Mouse (Mus musculus): Measurements from ENCODE around the gene Pcid2.

Gene Pcid2

DNA sequence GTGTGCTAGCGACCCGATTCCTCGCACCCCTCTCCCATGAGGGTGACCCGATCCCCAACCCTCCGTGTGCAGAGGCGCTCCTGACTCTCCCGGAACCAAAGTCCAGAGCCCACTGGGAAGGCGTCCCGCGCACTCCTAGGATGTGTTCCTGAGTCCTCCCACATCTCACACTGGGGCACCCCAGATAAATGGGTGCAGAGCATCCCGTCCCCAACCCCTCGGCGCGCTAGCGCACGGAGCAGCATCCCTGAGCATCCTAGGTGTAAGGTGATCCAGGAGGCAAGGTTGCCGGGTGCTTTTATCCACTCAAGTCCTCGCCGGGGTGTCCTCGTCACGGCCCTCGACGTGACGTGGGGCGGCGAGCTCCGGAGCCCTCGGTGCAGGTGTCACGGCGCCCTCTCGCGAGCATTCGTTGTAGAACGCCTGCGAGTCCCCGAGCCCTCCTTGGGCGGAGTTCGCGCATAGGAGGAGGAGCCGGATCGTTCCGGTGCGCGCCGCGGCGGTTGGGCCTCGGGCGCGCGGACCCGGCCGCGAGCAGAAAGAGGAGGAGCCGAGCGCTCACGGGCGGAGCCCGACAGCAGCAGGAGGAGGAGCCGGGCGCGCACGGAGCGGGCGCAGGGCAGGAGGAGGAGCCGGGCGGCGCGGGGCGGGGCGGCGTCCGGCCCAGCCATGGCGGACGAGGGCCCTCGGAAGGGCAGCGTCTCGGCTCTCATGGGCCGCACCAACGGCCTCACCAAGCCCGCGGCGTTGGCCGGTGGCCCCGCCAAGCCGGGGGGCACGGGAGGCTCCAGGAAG, at the start of gene Pcid2, which contains the start of gene Cul4a:
TSS of gene Pcid2 (minus strand) at position 373 of the 795 bp plus-strand sequence.
TSS of gene Cul4a (plus strand) at position 535 of the 795 bp plus-strand sequence.
- DNase-seq (ENCODE audit: low spot score): peak; percentile 99

DNA sequence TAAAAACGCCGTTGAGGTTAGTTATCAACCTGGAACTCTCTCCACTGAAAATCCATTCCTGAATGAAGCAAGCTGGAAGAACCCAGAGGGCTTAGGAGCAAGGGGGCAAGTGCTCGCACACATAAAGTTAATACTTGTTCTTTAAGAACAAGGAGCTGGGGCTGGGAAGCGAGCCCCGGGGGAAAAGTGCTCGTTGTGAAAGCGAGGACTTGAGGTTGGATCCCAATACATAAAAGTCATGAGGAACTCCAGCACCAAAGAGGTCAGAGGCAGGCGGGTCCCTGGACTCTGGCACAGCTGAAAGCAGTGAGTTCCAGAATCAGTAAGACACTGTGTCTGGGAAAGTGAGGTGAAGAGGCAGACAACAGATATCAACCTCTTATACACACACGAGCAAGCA, 48.8 kb upstream of the Pcid2 start:
- DNase-seq (ENCODE audit: low spot score): peak; percentile 67

GRCm38 (mm10) chr8:13150929-13151328, 45.7 kb upstream of the Pcid2 start:
- DNase-seq (ENCODE audit: low spot score): peak; percentile 35

DNA sequence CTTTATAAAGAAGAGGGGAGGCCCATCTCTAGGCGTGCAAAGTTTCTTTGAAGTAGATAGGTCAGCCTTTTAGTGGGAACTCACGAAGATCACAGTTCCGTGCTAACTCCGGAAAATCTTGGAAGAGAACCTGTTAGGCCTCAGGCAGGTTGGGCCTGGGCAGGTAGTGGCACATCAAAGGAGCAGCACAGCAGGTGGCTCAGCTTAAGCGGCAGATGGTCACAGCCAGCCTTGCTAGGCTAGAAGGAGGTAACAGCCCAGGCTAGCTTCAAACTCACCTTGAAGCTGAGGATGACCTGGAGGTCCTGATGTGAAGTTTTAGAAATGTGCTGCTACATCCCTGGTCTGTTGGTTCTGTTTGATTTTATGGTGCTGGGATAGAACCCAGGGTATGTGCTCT, 44.6 kb upstream of the Pcid2 start:
- DNase-seq (ENCODE audit: low spot score): no peak

GRCm38 (mm10) chr8:13149287-13149686, 44.0 kb upstream of the Pcid2 start:
- no peak for DNase-seq (ENCODE audit: low spot score)

GRCm38 (mm10) chr8:13148476-13148875, 43.2 kb upstream of the Pcid2 start:
- peak; percentile 72 for DNase-seq (ENCODE audit: low spot score)

DNA sequence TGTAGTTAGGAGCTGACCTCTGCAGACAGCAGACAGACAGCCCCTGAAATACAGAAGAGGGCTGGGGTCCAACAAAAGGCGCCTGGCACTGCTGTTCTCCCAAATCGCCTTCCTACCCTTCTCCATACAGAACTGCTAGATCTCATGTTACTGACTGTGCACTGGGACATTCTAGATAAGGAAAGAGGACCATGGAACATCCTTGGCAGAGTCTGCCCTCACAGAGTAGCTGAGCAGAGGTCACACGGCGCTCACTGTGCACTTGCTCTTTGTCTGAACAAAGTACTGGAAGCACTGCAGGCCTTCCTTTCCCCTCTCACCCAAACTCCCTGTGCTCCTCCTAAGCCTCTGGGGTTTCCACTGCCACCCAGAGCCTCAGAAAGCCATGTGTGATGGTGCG, 36.4 kb upstream of the Pcid2 start:
- no peak for DNase-seq (ENCODE audit: low spot score)

DNA sequence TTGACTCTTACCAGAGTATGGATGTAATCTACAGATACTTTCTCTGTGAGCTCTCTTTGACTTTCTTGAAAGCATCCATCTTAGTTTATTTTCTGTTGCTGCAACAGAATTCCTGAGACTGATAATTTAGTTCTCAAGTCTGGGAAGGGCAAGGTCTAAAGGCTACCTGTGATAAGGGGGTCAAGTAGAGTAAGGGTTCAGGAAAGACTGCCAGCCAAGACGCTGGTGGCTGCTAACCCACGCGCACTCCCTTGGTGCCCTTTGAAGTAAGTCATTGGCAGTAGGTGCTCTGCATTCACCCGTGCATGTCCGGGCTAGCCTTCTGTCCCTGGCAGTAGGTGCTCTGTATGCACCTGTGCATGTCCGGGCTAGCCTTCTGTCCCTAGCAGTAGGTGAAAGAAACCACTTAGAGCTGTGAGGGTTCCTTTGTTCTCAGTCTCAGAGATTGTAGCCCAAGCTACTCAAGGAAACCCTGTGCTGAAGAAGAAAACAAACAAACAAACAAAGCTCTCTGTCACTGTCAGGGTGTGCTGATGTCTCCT, 34.5 kb upstream of the Pcid2 start:
- DNase-seq (ENCODE audit: low spot score): no peak

GRCm38 (mm10) chr8:13132220-13132619, 27.0 kb upstream of the Pcid2 start:
- peak; percentile 78 for DNase-seq (ENCODE audit: low spot score)

DNA sequence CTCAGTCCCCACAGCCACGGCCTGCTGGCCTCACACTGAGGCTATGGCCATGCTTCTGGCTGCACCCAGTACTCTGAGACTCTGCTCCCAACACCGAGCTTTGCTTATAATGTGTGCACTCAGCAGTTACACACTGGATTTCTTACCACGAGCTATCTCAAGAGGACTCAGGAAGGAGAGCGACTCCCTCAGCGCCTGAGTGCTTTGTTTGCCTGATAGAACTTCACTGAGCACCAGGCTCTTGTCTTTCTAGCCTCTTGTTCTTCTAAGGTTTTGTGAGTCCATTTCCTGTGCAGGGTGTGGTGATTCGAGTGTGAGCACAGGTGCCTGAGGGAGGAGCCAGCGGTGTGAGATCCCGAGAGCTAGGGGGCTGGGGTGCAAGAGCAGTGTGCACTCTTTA, 19.6 kb upstream of the Pcid2 start:
- no peak for DNase-seq (ENCODE audit: low spot score)

DNA sequence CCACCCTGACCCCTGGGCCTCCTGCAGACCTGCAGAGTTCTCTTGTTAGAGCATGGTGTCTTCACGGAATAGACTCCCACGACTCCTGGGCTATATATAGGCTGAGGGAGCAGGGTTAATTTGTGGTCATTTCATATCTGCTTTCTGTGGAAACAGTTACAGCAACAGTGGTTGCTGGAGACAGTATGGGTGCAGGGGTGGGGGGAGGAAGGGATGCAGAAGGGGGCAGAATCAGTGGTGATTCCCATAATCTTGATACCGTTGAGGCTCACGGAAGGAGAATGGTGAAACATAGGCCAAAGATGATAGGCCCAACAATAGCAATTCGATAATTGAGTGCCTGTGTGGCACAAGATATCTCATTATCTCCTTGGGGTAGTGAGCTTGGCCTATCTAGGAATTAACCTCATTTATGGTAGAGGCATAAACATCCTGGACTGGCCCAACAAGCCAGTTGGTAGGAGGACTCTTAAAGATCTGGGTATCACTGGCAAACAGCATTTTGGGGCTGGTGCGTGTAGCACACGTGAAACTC, 17.7 kb upstream of the Pcid2 start:
- DNase-seq (ENCODE audit: low spot score): no peak

GRCm38 (mm10) chr8:13120882-13121665, 15.8 kb upstream of the Pcid2 start:
- no peak for DNase-seq (ENCODE audit: low spot score)

GRCm38 (mm10) chr8:13118516-13118915, 13.3 kb upstream of the Pcid2 start:
- peak; percentile 80 for DNase-seq (ENCODE audit: low spot score)

DNA sequence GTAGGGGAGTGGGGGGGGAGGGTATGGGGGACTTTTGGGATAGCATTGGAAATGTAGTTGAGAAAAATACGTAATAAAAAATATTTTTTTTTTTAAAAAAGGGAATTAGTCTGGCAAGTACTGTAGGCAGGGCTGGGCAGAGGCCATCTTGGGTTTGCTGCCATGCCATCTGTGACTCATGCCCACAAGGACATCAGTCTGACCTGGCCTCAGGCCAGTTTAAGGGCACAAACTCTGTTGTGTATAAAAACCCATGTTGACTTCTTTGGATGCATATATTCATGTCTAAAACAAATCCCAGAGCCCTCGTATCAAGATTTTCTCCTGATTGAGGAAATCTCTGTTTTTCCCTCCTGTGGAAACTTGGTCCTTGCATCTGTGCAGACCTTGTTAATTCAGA, 11.8 kb upstream of the Pcid2 start:
- DNase-seq (ENCODE audit: low spot score): peak; percentile 65

DNA sequence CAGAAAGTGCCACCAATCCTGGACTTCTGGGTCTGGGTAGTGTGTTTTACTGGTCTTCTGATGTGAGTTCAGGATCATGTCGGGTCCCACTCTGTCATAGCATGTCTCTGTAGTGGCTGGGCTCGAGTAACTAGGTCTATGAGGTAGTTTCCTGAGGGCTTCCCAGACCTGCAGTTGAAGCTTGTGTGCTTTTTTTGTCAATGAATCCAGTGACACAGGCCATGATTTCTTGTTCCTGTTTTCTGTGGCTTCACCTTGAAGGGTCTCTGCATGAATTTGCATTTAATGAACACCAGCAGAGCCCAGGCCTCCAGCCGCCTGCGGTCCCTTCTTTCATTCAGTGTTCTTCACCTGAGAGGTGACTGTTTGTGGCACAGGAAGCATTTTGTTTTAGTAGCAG, 8.0 kb upstream of the Pcid2 start:
- DNase-seq (ENCODE audit: low spot score): no peak

DNA sequence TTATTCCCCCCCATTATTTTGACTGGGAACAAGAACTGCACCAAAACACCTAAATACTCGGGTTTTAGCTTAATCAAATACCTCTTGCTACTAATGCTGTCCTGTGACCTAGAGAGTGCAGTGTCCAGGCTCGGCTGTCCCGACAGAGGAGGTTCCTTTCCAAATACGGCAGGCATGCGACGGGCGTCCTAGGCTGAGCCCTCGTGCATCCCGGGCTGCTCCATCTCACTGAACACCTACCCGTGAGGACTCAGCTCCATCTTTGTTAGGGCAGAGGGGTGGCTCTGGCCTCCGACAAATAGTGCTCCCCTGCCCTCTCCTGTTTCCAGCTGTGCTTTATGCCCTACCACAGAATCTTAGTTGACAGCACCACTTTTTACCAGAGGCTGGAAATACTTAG, 6.7 kb upstream of the Pcid2 start:
- DNase-seq (ENCODE audit: low spot score): no peak

- no peak for DNase-seq (ENCODE audit: low spot score)
Measured at GRCm38 (mm10) chr8:13109416-13109960, 4.2 kb upstream of the Pcid2 start.

DNA sequence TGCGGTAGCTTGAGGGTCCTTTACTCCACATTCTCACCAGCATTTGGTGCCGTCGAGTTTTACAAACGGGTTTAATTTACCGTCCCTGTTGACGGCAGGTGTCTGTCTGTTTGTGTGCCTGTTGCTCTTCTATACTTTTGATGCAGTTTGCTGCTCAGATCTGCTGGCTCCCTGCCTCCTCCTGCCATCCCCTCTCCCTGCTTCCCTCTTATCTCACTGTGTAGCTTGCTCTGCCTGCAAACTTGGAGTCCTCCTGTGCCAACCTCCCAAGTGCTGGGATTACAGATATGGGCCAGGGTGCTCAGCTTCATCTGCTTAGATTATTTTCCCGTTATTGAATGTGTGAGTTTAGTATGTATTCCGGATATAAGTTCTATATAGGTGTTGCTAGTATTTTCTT, 3.7 kb upstream of the Pcid2 start:
- no peak for DNase-seq (ENCODE audit: low spot score)

DNA sequence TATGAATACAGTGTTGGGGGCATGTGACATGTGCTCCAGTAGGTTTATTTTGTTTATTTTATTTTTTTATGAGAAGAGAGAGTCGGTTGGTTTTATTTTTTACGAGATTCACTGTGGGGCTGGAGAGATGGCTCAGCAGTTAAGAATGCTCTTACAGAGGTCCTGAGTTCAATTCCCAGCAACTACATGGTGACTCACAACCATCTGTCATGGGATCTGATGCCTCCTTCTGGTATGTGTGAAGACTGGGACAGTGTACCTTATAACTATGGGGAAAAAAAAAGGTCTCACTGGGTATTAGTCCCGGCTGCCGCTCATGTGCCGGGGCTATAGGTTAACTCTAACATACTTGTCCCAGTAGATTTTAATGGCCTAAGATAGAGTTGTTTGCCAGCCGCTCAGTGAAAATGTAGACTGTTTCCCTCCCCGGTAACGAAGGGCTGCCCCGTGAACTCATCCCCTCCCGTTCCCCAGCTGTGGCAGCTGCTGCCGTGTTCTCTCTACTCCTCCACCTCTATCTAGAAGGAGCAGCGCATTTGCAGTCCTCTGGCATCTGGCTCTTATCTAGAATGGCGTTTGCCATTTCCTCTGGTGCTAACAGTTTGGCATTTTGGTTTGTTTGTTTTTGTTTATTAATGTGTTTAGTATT, 2.9 kb upstream of the Pcid2 start:
- no peak for DNase-seq (ENCODE audit: low spot score)

DNA sequence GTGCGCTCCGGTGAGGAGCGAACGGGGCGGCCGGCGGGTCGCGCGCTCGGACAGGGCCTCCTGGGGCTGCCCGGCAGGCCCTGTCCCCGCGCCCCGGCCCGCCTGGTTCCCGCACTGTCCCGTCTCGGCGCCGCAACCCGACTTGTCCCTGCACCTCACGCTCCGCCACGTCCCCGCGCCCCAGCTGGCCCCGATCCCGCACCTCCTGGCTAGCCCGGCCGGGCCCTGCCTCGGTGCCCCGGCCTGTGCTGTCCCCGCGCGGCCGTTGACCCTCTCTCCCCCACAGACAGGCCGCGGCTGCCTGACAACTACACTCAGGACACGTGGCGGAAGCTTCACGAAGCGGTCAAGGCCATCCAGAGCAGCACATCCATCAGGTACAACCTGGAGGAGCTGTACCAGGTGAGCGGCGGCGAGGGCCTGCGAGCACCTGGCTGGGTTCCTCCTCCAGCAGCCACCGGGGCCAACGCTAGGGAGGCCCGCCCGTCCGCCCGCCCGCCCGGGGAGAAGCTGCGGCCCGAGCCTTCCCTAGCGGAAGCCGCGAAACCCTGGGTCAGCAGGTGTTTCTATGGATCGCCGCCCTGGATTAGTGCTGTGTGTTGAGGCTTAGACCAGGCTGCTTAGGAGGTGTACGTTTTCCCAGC, 771 bp upstream of the Pcid2 start:
- peak; percentile 31 for DNase-seq (ENCODE audit: low spot score)

- peak; percentile 94 for DNase-seq (ENCODE audit: low spot score)
Measured at GRCm38 (mm10) chr8:13104691-13105086, 570 bp downstream of the Pcid2 start.

All from adipocyte (in vitro differentiated cells).